Comparison of ENCODE assay signal across 13 mouse cellular contexts in genomic region chr3:115867150-115867549, GRCm38 (mm10). TPM values are rescaled to one million over a fixed set of nuclear protein-coding genes. Genes with fewer than 3 reads are reported as not detected.
DNase-seq lines count a peak whose midpoint lies in the region; ATAC-seq and TF ChIP-seq lines count a peak whose summit lies in the region.
"Had no signal": no experiment of that assay in that cellular context is flagged by ENCODE, and none has a peak within 500 bp of the region (broad histone marks: within the 10 kb centered on the region; RNA-seq: fewer than 3 reads in every experiment).

No protein-coding gene starts in this region.

- H3K9me3 ChIP-seq in kidney, embryonic 15.5 days (replicated peaks) = no peaks in the 10 kb centered on the region
- no peaks in the 10 kb centered on the region for H3K9me3 ChIP-seq in stomach, embryonic 14.5 days (ENCODE audit: control insufficient read depth, low read depth, low read length)
- H3K9me3 ChIP-seq: liver, embryonic 15.5 days had no signal

- H3K36me3 ChIP-seq in kidney, embryonic 15.5 days = no peaks in the 10 kb centered on the region
- no peaks in the 10 kb centered on the region for H3K36me3 ChIP-seq in stomach, embryonic 14.5 days (ENCODE audit: control insufficient read depth, insufficient read depth, low read length)
- H3K36me3 ChIP-seq: liver, embryonic 15.5 days had no signal

- no peak overlapping the region for H3K4me2 ChIP-seq in kidney, embryonic 15.5 days
- no peak overlapping the region for H3K4me2 ChIP-seq in stomach, embryonic 14.5 days (replicated peaks; ENCODE audit: low read depth, low read length)
- H3K4me2 ChIP-seq: liver, embryonic 15.5 days had no signal

- TF ChIP-seq POLR2A in brain, embryonic 14.5 days (IDR thresholded peaks at IDR 0.05; ENCODE audit: borderline replicate concordance, extremely low read depth, insufficient read depth, insufficient read length, poor library complexity, severe bottlenecking) = no peak

- no peak for TF ChIP-seq CTCF in brain, embryonic 14.5 days (IDR thresholded peaks at IDR 0.05; ENCODE audit: borderline replicate concordance, extremely low read depth, insufficient read depth, insufficient read length)

- H3K4me1 ChIP-seq in kidney, embryonic 15.5 days = no peaks in the 10 kb centered on the region
- H3K4me1 ChIP-seq in stomach, embryonic 14.5 days (ENCODE audit: control insufficient read depth, insufficient read depth, low read length) = no peaks in the 10 kb centered on the region

- no peaks in the 10 kb centered on the region for H3K27me3 ChIP-seq in kidney, embryonic 15.5 days
- H3K27me3 ChIP-seq in stomach, embryonic 14.5 days (ENCODE audit: control insufficient read depth, insufficient read depth, low read length) = no peaks in the 10 kb centered on the region
- H3K27me3 ChIP-seq: liver, embryonic 15.5 days; megakaryocyte, embryonic 14.5 days had no signal

- no peak overlapping the region for H3K4me3 ChIP-seq in kidney, embryonic 15.5 days (replicated peaks)
- H3K4me3 ChIP-seq in stomach, embryonic 14.5 days (ENCODE audit: low read depth, low read length) = no peak overlapping the region
- H3K4me3 ChIP-seq: liver, embryonic 15.5 days; megakaryocyte, embryonic 14.5 days had no signal

- no peak overlapping the region for H3K9ac ChIP-seq in kidney, embryonic 15.5 days
- H3K9ac ChIP-seq in stomach, embryonic 14.5 days (replicated peaks; ENCODE audit: low read depth, low read length) = no peak overlapping the region
- H3K9ac ChIP-seq: liver, embryonic 15.5 days had no signal

- peak overlapping the region; percentile 57; the same call in 1 of the 2 replicates for H3K27ac ChIP-seq in kidney, embryonic 15.5 days
- peak overlapping the region; percentile 86 for H3K27ac ChIP-seq in stomach, embryonic 14.5 days (ENCODE audit: low read length)
- H3K27ac ChIP-seq: liver, embryonic 15.5 days had no signal

- no peak for DNase-seq in kidney, adult 18-20 months
- peak; percentile 45 for DNase-seq in Muller cell, postnatal 12 days (ENCODE audit: inconsistent ontology term)
- peak; percentile 15 for DNase-seq in brain, embryonic 14.5 days (ENCODE audit: low read depth)
- DNase-seq in adrenal gland, postnatal 36 days = no peak
- DNase-seq: cerebellum, adult 18-20 months; layer of hippocampus, adult 9-11 months; right cerebral cortex, postnatal 14 days; thymus, postnatal 36 days had no signal

- ATAC-seq in kidney, embryonic 15.5 days (replicated peaks; ENCODE audit: low FRiP score) = 0 out of 2 replicates have a peak, but pooled peaks have one; percentile 56
- ATAC-seq in stomach, embryonic 14.5 days (ENCODE audit: insufficient number of reproducible peaks, insufficient read depth, low FRiP score, low read depth) = peak; percentile 71; the same call in 1 of the 2 replicates
- ATAC-seq in megakaryocyte progenitor cell, adult 5-6 weeks (replicated peaks; ENCODE audit: poor library complexity) = no peak

- WGBS in kidney, embryonic 15.5 days = 52% methylated on average over 4 of the region's 4 CpGs
- 38% methylated on average over 4 of the region's 4 CpGs for WGBS in stomach, embryonic 14.5 days

RNA-seq across cellular contexts. Expression of gene Dph5, which starts 20.5 kb away (rescaled TPM):
- polyA plus RNA-seq in kidney, embryonic 15.5 days (2015; fragmentation: Nextera tagmentation; extraction: Ambion mirVana) = 27.4 and 28.4 TPM in 2 replicates
- polyA plus RNA-seq in brain, embryonic 14.5 days (2012; rRNA removed) = 11.7 and 12.7 TPM in 2 replicates
- 30.3 and 30.8 TPM in 2 replicates for polyA plus RNA-seq in stomach, embryonic 14.5 days (2014; fragmentation: Nextera tagmentation; extraction: Ambion mirVana)
- 34.0 and 51.8 TPM in 2 replicates for total RNA-seq in megakaryocyte progenitor cell, adult 5-6 weeks (2015)
- total RNA-seq in megakaryocyte progenitor cell, adult 5-6 weeks (2017) = 60.9 and 69.0 TPM in 2 replicates
- 10 to 100 TPM; 19.5 to 20.8 TPM for total RNA-seq in adrenal gland, postnatal 36 days (2021)

Comparison
In these comparisons a context has a peak if more than half of its experiments do, and no peak if none do; other contexts are left out.
1. DNase-seq: peak in Muller cell, postnatal 12 days (single experiment) and brain, embryonic 14.5 days (single experiment); none in kidney, adult 18-20 months (single experiment) and adrenal gland, postnatal 36 days (0 of 2).